ENCODE assay signal across 20 mouse cellular contexts in genomic region chr5:44220430-44220829, GRCm38 (mm10). TPM values are rescaled to one million over a fixed set of nuclear protein-coding genes. Genes with fewer than 3 reads are reported as not detected.
A peak's percentile ranks its signal among the peaks of the same experiment; 100 is the strongest.
DNase-seq lines count a peak whose midpoint lies in the region; ATAC-seq and TF ChIP-seq lines count a peak whose summit lies in the region.
"Had no signal": no experiment of that assay in that cellular context is flagged by ENCODE, and none has a peak within 500 bp of the region (broad histone marks: within the 10 kb centered on the region; RNA-seq: fewer than 3 reads in every experiment).

No protein-coding gene starts in this region.

- no peak overlapping the region for H3K9ac ChIP-seq in heart, postnatal 0 days (replicated peaks; ENCODE audit: low read depth, low read length)
- H3K9ac ChIP-seq in liver, embryonic 12.5 days, result no peak overlapping the region
- H3K9ac ChIP-seq: forebrain, embryonic 13.5 days; intestine, embryonic 15.5 days; limb, embryonic 15.5 days; lung, embryonic 15.5 days; midbrain, embryonic 13.5 days; neural tube, embryonic 12.5 days had no signal

- H3K4me1 ChIP-seq in heart, postnatal 0 days (ENCODE audit: control insufficient read depth, insufficient read depth), result peaks cover 13% of the 10 kb centered on the region
- H3K4me1 ChIP-seq in liver, embryonic 12.5 days, result peaks cover 81% of the 10 kb centered on the region

- intact Hi-C loops in heart, postnatal 10 days (cut with DNase I), result loop anchor here (10.0 kb wide), 2 partner anchors 546 to 1454 kb away; no protein-coding TSS in a partner anchor

- DNase-seq in heart, postnatal 0 days (ENCODE audit: low spot score), result no peak
- no peak for DNase-seq in heart, postnatal 10 days
- peak; percentile 75 for DNase-seq in thymus, postnatal 14 days
- no peak for DNase-seq in urinary bladder, adult 2 months (ENCODE audit: low spot score)
- DNase-seq in kidney, adult 18-20 months, result no peak
- DNase-seq: cerebellum, adult 2 months; heart, adult 18-20 months; heart, postnatal 4 days; retina, postnatal 1 day; spleen, adult 18-20 months had no signal

- H3K27ac ChIP-seq in heart, postnatal 0 days (ENCODE audit: low read depth), result peak overlapping the region; percentile 26; the same call in 1 of the 2 replicates
- no peak overlapping the region for H3K27ac ChIP-seq in liver, embryonic 12.5 days
- H3K27ac ChIP-seq: forebrain, embryonic 13.5 days; intestine, embryonic 15.5 days; left cerebral cortex, adult 2 months; limb, embryonic 15.5 days; midbrain, embryonic 13.5 days; neural tube, embryonic 12.5 days had no signal

- no peak for TF ChIP-seq CTCF in heart, postnatal 0 days (IDR thresholded peaks at IDR 0.05; ENCODE audit: low read depth)

- WGBS in heart, postnatal 0 days, result 81% methylated on average over 7 of the region's 7 CpGs
- 65% methylated on average over 7 of the region's 7 CpGs for WGBS in liver, embryonic 12.5 days (ENCODE audit: insufficient replicate concordance)

- no peak for TF ChIP-seq EP300 in heart, postnatal 0 days (IDR thresholded peaks at IDR 0.05; ENCODE audit: low read depth)

- no peaks in the 10 kb centered on the region for H3K9me3 ChIP-seq in heart, postnatal 0 days (replicated peaks; ENCODE audit: control insufficient read depth, low read length)
- no peaks in the 10 kb centered on the region for H3K9me3 ChIP-seq in liver, embryonic 12.5 days (replicated peaks)
- H3K9me3 ChIP-seq: forebrain, embryonic 13.5 days; intestine, embryonic 15.5 days; limb, embryonic 15.5 days; lung, embryonic 15.5 days; midbrain, embryonic 13.5 days; neural tube, embryonic 12.5 days had no signal

- no peak for ATAC-seq in heart, postnatal 0 days (ENCODE audit: insufficient read depth, low read depth)
- peak; percentile 32 for ATAC-seq in activated CD4-positive, CD25-positive, alpha-beta regulatory T cell, adult 4 months
- peak; percentile 45 for ATAC-seq in megakaryocyte progenitor cell, adult 5-6 weeks (replicated peaks; ENCODE audit: poor library complexity)
- ATAC-seq in liver, embryonic 12.5 days, result no peak
- ATAC-seq: forebrain, embryonic 13.5 days; intestine, embryonic 15.5 days; midbrain, embryonic 13.5 days had no signal

- H3K4me2 ChIP-seq in heart, postnatal 0 days (ENCODE audit: low read depth, low read length), result no peak overlapping the region
- H3K4me2 ChIP-seq in liver, embryonic 12.5 days, result no peak overlapping the region
- H3K4me2 ChIP-seq: forebrain, embryonic 13.5 days; intestine, embryonic 15.5 days; limb, embryonic 15.5 days; lung, embryonic 15.5 days; midbrain, embryonic 13.5 days; neural tube, embryonic 12.5 days had no signal

- no peaks in the 10 kb centered on the region for H3K27me3 ChIP-seq in heart, postnatal 0 days (ENCODE audit: control insufficient read depth, insufficient read depth, low read length)
- no peaks in the 10 kb centered on the region for H3K27me3 ChIP-seq in liver, embryonic 12.5 days (replicated peaks)
- H3K27me3 ChIP-seq: forebrain, embryonic 13.5 days; intestine, embryonic 15.5 days; limb, embryonic 15.5 days; lung, embryonic 15.5 days; midbrain, embryonic 13.5 days; neural tube, embryonic 12.5 days had no signal

- peaks cover 18% of the 10 kb centered on the region for H3K36me3 ChIP-seq in heart, postnatal 0 days (replicated peaks; ENCODE audit: control insufficient read depth, insufficient read depth, low read length)
- H3K36me3 ChIP-seq in liver, embryonic 12.5 days, result peaks cover 54% of the 10 kb centered on the region

- no peak overlapping the region for H3K4me3 ChIP-seq in heart, postnatal 0 days (ENCODE audit: low read depth, low read length)
- H3K4me3 ChIP-seq in liver, embryonic 12.5 days, result no peak overlapping the region
- H3K4me3 ChIP-seq: forebrain, embryonic 13.5 days; intestine, embryonic 15.5 days; left cerebral cortex, adult 2 months; limb, embryonic 15.5 days; lung, embryonic 15.5 days; midbrain, embryonic 13.5 days; neural tube, embryonic 12.5 days had no signal

RNA-seq across cellular contexts. Expression of gene Tapt1, which starts 6.0 kb away (rescaled TPM):
- 36.4 and 57.4 TPM in 2 replicates for total RNA-seq in heart, postnatal 0 days (2014; rRNA removed; ENCODE audit: low replicate concordance)
- polyA plus RNA-seq in heart, postnatal 0 days (2015; fragmentation: Nextera tagmentation; extraction: Ambion mirVana), result 14.4 and 15.7 TPM in 2 replicates
- total RNA-seq in heart, postnatal 10 days (2021), result 10 to 100 TPM; 26.7 to 27.5 TPM
- polyA plus RNA-seq in activated CD4-positive, CD25-positive, alpha-beta regulatory T cell, adult 4 months (2017; shearing (Covaris generic)), result 10 to 100 TPM; 15.1 to 15.2 TPM
- 60.7 and 72.6 TPM in 2 replicates for total RNA-seq in megakaryocyte progenitor cell, adult 5-6 weeks (2015)
- total RNA-seq in megakaryocyte progenitor cell, adult 5-6 weeks (2017), result 68.6 and 75.2 TPM in 2 replicates
- 43.2 and 49.3 TPM in 2 replicates for polyA plus RNA-seq in urinary bladder, adult 2 months (2012; rRNA removed)
- polyA plus RNA-seq in liver, embryonic 12.5 days (2016; fragmentation: Nextera tagmentation; extraction: Ambion mirVana), result 46.0 and 48.3 TPM in 2 replicates

Comparison
In these comparisons a context has a peak if more than half of its experiments do, and no peak if none do; other contexts are left out.
1. ATAC-seq: peak in activated CD4-positive, CD25-positive, alpha-beta regulatory T cell, adult 4 months (single experiment) and megakaryocyte progenitor cell, adult 5-6 weeks (single experiment); none in heart, postnatal 0 days (single experiment) and liver, embryonic 12.5 days (single experiment).